Mouse (Mus musculus): ENCODE data around the gene Faap100.
"Not testable (repeated sequence)": the region's sequence is repeated elsewhere in the genome, so short reads cannot be mapped to it uniquely, and the experiment has no call there.

Faap100 gene

GRCm38 (mm10) chr11:120351250-120352092 is 27.1 kb downstream of the Faap100 start:
- in situ Hi-C loops (cut with MseI, MboI): no loop called here

- in situ Hi-C loops (cut with MseI, MboI): no loop called here
Observed at GRCm38 (mm10) chr11:120350711-120351110, 27.9 kb downstream of the Faap100 start.

GRCm38 (mm10) chr11:120349986-120350702 is 28.4 kb downstream of the Faap100 start:
- in situ Hi-C loops (cut with MseI, MboI): no loop called here

- in situ Hi-C loops (cut with MseI, MboI): no loop called here
Observed at GRCm38 (mm10) chr11:120349371-120349985, 29.1 kb downstream of the Faap100 start.

- in situ Hi-C loops (cut with MseI, MboI): no loop called here
Observed at GRCm38 (mm10) chr11:120348684-120349370, 29.7 kb downstream of the Faap100 start.

GRCm38 (mm10) chr11:120347791-120348683 is 30.5 kb downstream of the Faap100 start, which contains the start of gene Actg1:
TSS of gene Actg1 (minus strand) at chr11:120348542.
- in situ Hi-C loops (cut with MseI, MboI): no loop called here

GRCm38 (mm10) chr11:120347301-120347700 is 31.3 kb downstream of the Faap100 start:
- in situ Hi-C loops (cut with MseI, MboI): no loop called here

- in situ Hi-C loops (cut with MseI, MboI): not testable (repeated sequence)
Observed at GRCm38 (mm10) chr11:120346383-120347034, 32.1 kb downstream of the Faap100 start.

- in situ Hi-C loops (cut with MseI, MboI): no loop called here
Observed at GRCm38 (mm10) chr11:120345067-120345681, 33.4 kb downstream of the Faap100 start.

- in situ Hi-C loops (cut with MseI, MboI): no loop called here
Observed at GRCm38 (mm10) chr11:120344310-120344920, 34.1 kb downstream of the Faap100 start.

GRCm38 (mm10) chr11:120343519-120344309 is 34.9 kb downstream of the Faap100 start:
- in situ Hi-C loops (cut with MseI, MboI): no loop called here

GRCm38 (mm10) chr11:120342656-120343160 is 35.9 kb downstream of the Faap100 start:
- in situ Hi-C loops (cut with MseI, MboI): no loop called here

- in situ Hi-C loops (cut with MseI, MboI): no loop called here
Observed at GRCm38 (mm10) chr11:120341661-120342060, 36.9 kb downstream of the Faap100 start.

- in situ Hi-C loops (cut with MseI, MboI): no loop called here
Observed at GRCm38 (mm10) chr11:120339978-120340513, 38.5 kb downstream of the Faap100 start.

- in situ Hi-C loops (cut with MseI, MboI): no loop called here
Observed at GRCm38 (mm10) chr11:120338786-120339185, 39.8 kb downstream of the Faap100 start.

GRCm38 (mm10) chr11:120337447-120337846 is 41.1 kb downstream of the Faap100 start:
- in situ Hi-C loops (cut with MseI, MboI): no loop called here

GRCm38 (mm10) chr11:120335431-120336021 is 43.0 kb downstream of the Faap100 start:
- in situ Hi-C loops (cut with MseI, MboI): no loop called here

All from mouse trophoblast stem cell (cell line).